Mouse (Mus musculus) cerebellum, adult 18-20 months (tissue): ENCODE results near the gene Gprin3.

Experiments
- DNase-seq, 2 experiments: peaks; one replicate each; pipeline ENCODE4 v3.0.0; 2021

Gprin3 gene

DNA sequence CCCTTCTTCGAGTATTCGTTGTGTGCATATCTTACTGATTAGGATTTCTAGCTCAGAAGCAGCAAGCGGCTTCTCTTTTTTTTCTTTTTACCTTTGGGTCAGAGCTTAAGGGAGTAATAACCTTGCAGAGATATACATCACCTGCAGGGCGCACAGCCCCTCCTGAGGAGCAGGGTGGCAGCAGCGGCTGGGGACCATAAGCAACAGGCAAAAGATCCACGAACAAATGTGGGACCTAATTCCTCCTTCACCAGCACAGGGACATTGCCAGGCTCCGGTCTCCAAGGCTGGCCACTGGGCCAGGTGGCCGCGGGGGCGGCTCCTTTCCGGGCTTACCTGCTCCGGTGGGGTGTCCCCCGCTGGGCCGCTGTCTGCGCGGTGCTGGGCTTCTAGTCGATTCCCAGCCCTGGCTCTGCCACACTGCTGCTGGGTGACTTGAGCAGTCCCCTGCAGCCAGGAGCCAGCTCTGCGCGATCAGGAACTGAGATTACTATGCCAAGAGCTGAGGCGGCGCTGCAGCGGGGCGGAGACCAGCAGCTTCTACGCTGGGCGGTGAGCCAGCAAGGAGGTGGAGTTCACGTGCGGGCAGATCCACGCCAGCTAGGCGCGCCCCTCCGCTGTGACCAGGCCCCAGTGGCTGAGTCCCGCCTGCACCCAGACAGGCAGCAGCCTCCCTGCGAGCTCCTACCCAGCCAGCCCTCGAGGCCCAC, at the start of gene Gprin3:
Gene Gprin3, minus strand, starts transcription at position 471 of the 710 bp plus-strand sequence.
- DNase-seq: peak; percentile 94

DNA sequence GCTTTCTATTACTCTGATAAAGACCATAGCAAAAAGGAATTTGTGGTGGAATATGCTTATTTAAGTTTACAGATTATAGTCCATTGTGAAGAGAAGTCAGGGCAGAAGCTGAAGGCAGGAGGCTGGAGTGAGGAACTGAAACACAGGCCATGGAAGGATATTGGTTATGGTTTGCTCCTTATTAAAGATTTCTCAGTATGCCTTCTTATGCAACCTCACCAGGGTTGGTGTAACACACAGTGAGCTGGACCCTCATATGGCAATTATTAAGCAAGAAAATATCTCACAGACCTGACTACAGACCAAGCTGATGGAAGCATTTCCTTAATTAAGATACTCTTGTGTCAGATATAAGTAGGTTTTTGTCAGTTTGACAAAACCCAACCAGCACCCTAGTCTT, 32.8 kb upstream of the Gprin3 start:
- no peak for DNase-seq

- no peak for DNase-seq
Observed at GRCm38 (mm10) chr6:59456116-59456515, 30.0 kb upstream of the Gprin3 start.

DNA sequence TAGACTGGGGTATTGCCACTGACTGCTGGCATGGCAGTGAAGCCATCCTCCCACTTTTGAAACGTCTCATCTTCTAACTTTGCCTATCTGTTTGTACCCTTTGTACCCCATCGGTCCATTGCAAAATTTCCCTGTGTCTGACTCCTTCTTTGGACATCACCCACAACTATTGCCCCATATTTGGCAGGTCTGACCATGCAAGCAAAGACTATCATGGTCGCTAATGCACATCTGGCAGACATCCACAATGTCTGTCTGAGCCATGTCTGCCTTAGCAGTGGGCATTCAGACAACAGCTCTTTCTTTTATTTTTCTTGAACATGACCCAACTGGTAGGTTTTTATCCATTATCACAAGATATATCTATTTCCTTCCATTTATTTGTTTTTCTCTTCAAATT, 25.3 kb upstream of the Gprin3 start:
- no peak for DNase-seq

DNA sequence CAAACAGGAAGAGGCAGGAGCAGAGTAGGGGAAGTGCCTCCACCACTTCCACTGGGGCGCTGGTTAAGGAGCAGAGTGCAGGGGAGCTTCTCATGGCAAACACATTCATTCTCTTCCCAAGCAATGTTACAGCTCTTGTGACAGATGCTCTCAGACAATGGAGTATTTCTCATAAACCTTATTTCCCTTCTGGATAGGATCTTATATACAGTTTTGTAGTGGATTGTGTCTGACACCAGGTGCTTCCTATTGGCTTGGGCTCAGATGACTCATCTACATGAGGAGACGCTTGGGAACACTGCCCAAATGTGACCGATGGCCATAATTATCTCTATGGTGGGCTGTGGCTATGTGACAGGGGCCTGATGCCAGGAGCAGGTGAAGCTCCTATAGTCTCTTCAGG, 19.0 kb upstream of the Gprin3 start:
- DNase-seq: peak; percentile 55 to 60

DNA sequence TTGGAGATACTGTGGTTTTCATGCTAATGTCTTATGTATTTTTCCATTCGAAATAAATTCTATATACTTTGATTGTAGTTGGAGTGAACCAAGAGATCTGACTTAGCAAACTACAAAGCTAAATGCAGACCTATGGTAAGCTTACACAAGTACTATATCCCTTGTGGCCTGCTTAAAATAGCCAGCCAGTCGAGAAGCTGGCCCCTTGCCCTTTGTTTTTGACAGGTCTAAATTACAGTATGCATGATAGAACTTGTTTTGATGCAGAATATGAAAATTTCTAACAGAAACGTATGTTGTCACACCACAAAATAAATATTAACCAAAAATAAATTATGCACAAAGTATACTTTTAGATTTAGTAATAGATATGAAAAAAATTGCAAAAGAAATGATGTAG, 9.8 kb upstream of the Gprin3 start:
- DNase-seq: no peak

GRCm38 (mm10) chr6:59433116-59433515, 7.0 kb upstream of the Gprin3 start:
- DNase-seq: no peak

GRCm38 (mm10) chr6:59426534-59426885, 416 bp upstream of the Gprin3 start:
- no peak for DNase-seq

GRCm38 (mm10) chr6:59424871-59425740, 988 bp downstream of the Gprin3 start:
- DNase-seq: peak in 1 of 2 experiments; percentile 32

- DNase-seq: no peak
Observed at GRCm38 (mm10) chr6:59423836-59424235, 2.3 kb downstream of the Gprin3 start.

- DNase-seq: no peak
Observed at GRCm38 (mm10) chr6:59419264-59419663, 6.8 kb downstream of the Gprin3 start.

GRCm38 (mm10) chr6:59418659-59419058, 7.4 kb downstream of the Gprin3 start:
- no peak for DNase-seq

DNA sequence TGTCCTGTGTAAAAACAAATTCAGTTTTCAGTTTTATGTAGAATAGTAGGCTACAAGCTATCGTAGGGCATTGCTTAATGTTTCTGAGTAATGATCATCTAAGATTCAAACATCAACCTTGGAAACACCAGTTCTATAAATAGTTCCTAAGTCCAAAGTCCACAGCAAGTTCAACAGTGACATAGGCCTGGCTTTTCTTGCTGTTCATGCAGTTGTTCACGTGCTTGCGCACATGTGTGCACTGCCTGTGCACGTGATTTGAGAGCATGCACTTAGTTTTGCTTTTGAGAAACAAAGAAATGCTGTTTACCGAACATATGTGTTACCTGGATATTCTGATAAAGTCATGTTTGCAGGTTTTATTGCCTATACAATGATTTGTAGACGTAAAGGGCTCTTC, 11.3 kb downstream of the Gprin3 start:
- DNase-seq: no peak

GRCm38 (mm10) chr6:59412417-59413346, 13.4 kb downstream of the Gprin3 start:
- DNase-seq: no peak

DNA sequence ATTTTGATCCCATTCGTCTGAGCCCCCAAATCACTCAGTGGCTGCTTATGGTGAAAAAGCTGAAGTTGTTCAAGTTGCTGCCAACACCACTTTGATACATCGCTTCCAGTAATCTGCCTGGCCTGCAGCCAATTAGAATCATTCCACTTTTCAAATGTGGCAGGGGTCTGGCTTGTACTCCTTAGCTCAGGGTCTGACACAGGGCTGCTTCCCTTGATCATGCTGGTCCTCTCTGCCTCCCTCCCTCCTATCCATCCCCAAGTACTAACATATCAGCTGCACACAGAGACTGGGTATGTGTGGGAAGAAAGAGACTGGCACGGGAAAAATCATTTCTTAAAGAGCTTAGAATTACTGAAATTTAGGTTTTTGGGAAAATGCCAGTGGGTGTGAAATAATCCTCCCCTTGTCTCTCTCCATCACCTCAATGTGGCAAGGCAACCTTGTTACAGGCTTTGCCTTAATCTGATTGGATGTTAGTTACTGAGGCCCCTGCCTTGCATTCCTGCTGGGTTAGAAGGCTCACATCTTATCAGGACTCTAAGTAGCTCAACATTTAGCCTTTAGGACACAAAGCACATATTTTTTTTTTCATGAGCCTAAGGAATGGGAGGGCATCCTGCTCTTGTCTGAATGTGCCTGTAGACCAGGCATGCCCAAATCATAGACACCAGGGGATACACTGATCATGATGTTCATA, 16.9 kb downstream of the Gprin3 start:
- DNase-seq: no peak

DNA sequence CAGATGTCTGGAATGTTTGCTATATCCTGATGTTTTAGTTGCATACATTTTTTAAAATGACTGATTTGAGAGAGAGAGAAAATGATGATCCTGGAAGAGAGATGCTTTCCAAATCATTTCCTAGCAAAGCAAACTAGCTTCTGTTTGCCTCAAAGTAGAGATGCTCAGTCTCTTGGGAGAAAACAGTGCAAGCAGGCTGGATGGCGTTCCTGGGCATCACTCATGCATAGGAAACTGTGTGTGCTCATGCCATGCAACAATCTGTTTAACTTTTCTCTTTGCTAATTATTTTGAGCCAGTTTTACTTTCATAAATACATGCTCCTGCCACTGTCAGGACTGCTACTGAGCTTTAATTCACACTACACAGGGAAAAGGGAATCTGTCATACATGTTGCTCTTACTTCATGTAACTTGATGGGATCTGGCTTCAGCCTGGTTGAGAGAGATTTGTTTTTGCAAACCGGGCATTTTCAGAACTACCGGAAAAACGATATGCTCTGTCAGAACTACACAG, 18.6 kb downstream of the Gprin3 start:
- no peak for DNase-seq

DNA sequence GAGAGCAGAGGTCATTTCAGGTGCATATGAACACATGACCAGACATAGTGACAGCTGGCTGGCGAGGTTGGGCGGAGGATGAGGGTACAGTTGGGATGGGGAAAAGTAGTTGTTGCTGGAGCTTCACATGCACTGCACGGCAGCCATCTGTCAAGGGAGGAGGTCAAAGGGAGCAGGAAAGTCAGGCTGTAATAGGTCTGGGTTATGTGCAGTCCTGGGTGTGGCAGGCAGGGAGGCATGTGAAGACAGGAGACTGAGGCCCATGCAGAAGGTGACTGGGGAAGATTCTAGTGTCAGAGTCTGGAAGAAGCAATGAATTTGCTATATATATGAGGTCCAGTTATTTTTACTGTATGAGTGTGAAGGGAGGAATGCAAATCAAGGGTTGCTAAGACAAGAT, 35.9 kb downstream of the Gprin3 start:
- no peak for DNase-seq

DNA sequence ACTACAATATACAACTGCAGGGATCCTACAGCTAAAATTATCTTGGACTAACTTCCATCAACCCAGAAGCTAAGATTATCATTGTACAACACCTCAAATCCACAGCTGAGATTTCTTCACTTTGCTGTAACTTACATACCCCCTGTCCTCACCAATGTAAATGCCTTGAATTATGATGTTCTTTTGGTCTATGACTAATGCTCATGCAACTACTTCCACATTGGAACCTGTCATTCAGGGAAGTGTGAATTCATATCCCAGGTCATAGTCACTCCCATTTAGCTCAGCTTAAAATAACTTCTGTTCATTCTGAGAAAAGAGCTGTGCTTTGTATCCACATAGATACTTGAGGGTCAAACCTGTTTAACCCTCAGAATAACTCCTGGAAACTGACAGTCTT, 60.8 kb downstream of the Gprin3 start:
- no peak for DNase-seq

DNA sequence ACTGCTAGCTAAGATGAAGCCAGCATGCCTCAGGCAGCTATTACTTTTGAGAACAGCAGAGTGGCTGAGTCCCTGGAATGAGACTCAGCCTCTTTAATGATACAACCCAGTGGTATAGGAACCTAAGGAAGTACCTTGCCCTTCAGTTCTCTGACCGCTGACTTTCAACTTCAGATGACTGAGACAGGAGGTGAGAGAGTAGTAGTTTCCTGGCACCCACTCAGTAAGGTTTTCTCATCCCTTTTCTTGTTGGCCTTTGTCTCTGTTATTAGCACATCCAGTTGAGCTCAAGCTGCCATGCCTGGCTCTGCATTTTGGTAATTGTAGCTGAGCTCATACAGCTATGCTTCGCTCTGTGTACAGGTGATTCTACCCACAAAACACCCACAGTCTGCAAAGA, 62.8 kb downstream of the Gprin3 start:
- no peak for DNase-seq

- DNase-seq: no peak
Observed at GRCm38 (mm10) chr6:59354943-59355342, 71.2 kb downstream of the Gprin3 start.

DNA sequence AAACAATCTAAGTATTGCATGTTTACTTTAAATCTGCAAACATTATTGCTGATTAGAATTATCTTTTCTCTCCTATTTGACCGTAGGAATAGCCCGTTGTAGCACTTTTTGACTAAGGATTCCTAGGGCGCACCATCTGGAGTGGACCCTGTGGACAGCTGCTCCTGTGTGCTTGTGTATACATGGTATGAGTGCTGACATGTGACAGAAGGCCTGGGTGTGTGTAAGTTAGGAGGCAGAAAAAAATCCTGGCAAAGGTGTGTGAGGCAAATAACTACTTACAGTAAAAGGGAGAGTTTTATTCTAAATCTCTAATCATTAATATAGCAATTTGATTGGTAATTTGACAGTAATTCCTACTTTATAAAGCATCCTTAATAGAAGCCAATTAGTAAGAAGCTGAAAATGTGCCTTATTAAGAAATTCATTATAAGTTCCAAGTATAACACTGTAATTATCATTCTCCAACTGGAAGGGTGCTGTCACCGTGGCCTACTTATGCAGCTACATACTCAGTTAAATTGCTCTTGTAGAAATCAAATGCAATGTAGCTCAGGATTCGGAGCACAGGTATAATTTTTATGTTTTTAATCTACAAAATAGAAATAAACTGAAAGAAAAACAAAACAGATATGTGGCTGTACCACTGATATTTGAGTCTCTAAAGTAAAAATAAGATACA, 74.8 kb downstream of the Gprin3 start:
- peak; percentile 68 to 72 for DNase-seq

DNA sequence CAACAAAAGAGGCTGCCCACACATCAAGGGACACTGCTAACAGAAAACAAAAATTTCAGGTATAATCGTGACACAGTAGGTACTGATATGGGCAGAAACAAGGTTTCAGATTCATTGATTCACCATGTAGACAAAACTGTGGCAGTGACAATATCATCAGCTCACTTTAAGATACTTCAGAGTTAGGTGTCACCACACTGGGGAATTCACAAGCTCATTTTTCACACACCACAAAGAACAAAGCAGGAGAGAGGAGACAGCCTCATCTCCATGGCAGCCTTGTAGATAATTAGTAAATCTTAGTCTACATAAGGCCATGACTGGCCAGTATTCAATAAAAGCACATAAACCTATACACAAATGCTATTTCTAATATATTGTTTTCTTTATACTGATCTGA, 77.4 kb downstream of the Gprin3 start:
- no peak for DNase-seq
